Mouse (Mus musculus): ENCODE data around the gene 4930455H04Rik. TPM values are rescaled to one million over a fixed set of nuclear protein-coding genes. Genes with fewer than 3 reads are reported as not detected.

4930455H04Rik gene
- polyA plus RNA-seq, 1 experiment: not detected

- no peaks in the 10 kb centered on the region for H3K4me1 ChIP-seq (ENCODE audit: control insufficient read depth, insufficient read depth, low read length)
- TF ChIP-seq POLR2A (IDR thresholded peaks at IDR 0.05; ENCODE audit: extremely low read depth, insufficient read depth, low read length): no peak
- TF ChIP-seq CTCF (IDR thresholded peaks at IDR 0.05; ENCODE audit: extremely low read depth, insufficient read depth, low read length): no peak
- H3K27ac ChIP-seq (ENCODE audit: insufficient read depth, low read length): no peak overlapping the region
- H3K4me3 ChIP-seq (ENCODE audit: insufficient read depth, low read length): no peak overlapping the region
Measured at GRCm38 (mm10) chr3:117020319-117020718, 52.3 kb downstream of the 4930455H04Rik start.

DNA sequence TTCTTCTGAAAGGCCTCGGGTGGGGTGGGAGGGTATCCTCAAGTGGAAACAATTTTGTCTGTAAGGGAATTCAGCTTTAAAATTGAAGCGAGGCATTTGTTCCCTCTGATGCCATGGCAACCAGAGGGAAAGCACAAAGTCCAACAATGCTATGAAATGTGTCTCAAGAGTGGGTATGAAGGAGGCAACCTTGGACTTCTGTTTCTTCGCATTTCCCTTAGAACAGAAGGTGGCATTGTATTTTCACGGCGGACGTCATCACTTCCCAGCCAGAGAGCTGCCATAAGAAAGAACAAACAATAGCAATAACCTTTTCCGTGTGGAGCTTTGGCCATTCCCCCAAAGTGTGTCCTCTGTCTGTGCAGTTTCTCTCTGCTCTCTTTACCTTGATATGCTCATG lies 53.8 kb downstream of the 4930455H04Rik start:
- Histone ChIP-seq H3K4me3 (ENCODE audit: insufficient read depth, low read length) (no peak overlapping the region), H3K27ac (ENCODE audit: insufficient read depth, low read length) (no peak overlapping the region), H3K4me1 (ENCODE audit: control insufficient read depth, insufficient read depth, low read length) (no peaks in the 10 kb centered on the region)
- TF ChIP-seq POLR2A (IDR thresholded peaks at IDR 0.05; ENCODE audit: extremely low read depth, insufficient read depth, low read length): no peak

DNA sequence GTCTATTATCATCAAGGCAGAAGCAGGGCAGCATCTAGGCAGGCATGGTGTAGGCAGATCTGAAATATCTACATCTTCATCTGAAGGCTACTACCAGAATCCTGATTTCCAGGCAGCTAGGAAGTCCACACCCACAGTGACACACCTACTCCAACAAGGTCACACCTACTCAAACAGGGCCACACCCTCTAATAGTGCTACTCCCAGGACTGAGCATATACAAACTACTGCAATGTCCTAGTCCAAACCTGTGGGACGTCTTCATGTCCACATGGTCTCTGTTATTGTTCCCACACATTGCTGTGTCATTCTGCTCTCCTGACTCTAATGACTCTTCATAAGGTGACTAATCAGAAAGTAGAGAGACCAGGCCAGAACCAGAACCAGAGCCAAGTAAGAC lies 56.0 kb downstream of the 4930455H04Rik start:
- Histone ChIP-seq H3K4me3 (ENCODE audit: insufficient read depth, low read length) (no peak overlapping the region), H3K4me1 (ENCODE audit: control insufficient read depth, insufficient read depth, low read length) (no peaks in the 10 kb centered on the region), H3K27ac (ENCODE audit: insufficient read depth, low read length) (no peak overlapping the region)
- TF ChIP-seq CTCF (IDR thresholded peaks at IDR 0.05; ENCODE audit: extremely low read depth, insufficient read depth, low read length): no peak
- TF ChIP-seq POLR2A (IDR thresholded peaks at IDR 0.05; ENCODE audit: extremely low read depth, insufficient read depth, low read length): no peak

- Histone ChIP-seq H3K4me1 (ENCODE audit: control insufficient read depth, insufficient read depth, low read length) (no peaks in the 10 kb centered on the region), H3K27ac (ENCODE audit: insufficient read depth, low read length) (no peak overlapping the region)
- no peak for TF ChIP-seq POLR2A (IDR thresholded peaks at IDR 0.05; ENCODE audit: extremely low read depth, insufficient read depth, low read length)
Measured at GRCm38 (mm10) chr3:117024557-117024956, 56.5 kb downstream of the 4930455H04Rik start.

DNA sequence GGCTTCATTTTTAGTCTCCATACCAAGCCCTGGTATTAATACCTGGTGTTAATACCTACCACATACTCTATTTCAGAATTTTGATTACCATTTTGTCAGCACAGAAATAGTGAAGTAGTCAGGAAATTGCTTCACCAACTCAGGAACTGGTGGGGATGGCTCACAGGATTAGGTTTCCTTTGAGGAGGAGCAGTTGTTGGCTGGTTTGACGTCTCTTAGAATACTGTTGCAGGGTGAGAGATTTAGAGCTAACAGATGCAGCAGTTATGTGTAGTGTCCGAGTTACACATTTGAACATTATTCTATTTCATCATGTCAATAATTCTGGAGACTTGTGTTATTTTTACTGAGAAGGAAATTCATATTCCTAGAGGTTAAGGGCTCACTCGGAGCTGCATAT lies 57.4 kb downstream of the 4930455H04Rik start:
- no peaks in the 10 kb centered on the region for H3K4me1 ChIP-seq (ENCODE audit: control insufficient read depth, insufficient read depth, low read length)
- no peak overlapping the region for H3K27ac ChIP-seq (ENCODE audit: insufficient read depth, low read length)
- no peak overlapping the region for H3K4me3 ChIP-seq (ENCODE audit: insufficient read depth, low read length)
- TF ChIP-seq POLR2A (IDR thresholded peaks at IDR 0.05; ENCODE audit: extremely low read depth, insufficient read depth, low read length) (no peak), CTCF (IDR thresholded peaks at IDR 0.05; ENCODE audit: extremely low read depth, insufficient read depth, low read length) (no peak)

More at GRCm38 (mm10) chr3:117024557-117024956, 56.5 kb downstream of the 4930455H04Rik start:
- no peak overlapping the region for H3K4me3 ChIP-seq (ENCODE audit: insufficient read depth, low read length)

Other genes starting within 250 kb of the 4930455H04Rik start
- 16.3 and 16.7 TPM in 2 replicates for gene Agl, start 160.1 kb upstream of the 4930455H04Rik start, polyA plus RNA-seq (2012; rRNA removed)
- gene Frrs1, start 108.8 kb upstream of the 4930455H04Rik start, polyA plus RNA-seq (2012; rRNA removed): 1.1 and 1.7 TPM in 2 replicates
- 9.4 and 10.5 TPM in 2 replicates for gene Palmd, start 720 bp downstream of the 4930455H04Rik start, polyA plus RNA-seq (2012; rRNA removed)

Measured in cortical plate, adult 2 months (tissue).